Mouse (Mus musculus) forebrain, embryonic 14.5 days (tissue): ENCODE data around the gene Cks2. TPM values are rescaled to one million over a fixed set of nuclear protein-coding genes. Genes with fewer than 3 reads are reported as not detected.

Experiments
- ATAC-seq: fragments of 200-750 bp; cut with Nextera tagmentation; 2 replicates; pipeline ENCODE4 v1.8.0; 2017; ENCODE audit warnings: mild to moderate bottlenecking, moderate library complexity
- DNase-seq: peaks from one replicate; pipeline ENCODE4 v3.0.0-alpha.2; 2015; ENCODE audit warnings: low spot score
- H3K27ac ChIP-seq: fragments of 300-500 bp; sonication (generic); 2 replicates; pipeline ENCODE4 v1.5.1; 2014; ENCODE audit warnings: low read depth, mild to moderate bottlenecking, control low read depth, low read length, moderate library complexity
- H3K27me3 ChIP-seq: fragments of 300-500 bp; sonication (generic); replicated peaks from 2 replicates; pipeline ENCODE4 v1.6.1; 2014; ENCODE audit warnings: low read length, control low read depth, mixed read lengths; ENCODE audit not compliant: control insufficient read depth, insufficient read depth
- H3K36me3 ChIP-seq: fragments of 300-500 bp; sonication (generic); 2 replicates; pipeline ENCODE4 v1.6.1; 2014; ENCODE audit warnings: low read length, control low read depth; ENCODE audit not compliant: control insufficient read depth, insufficient read depth
- H3K4me1 ChIP-seq: fragments of 300-500 bp; sonication (generic); 2 replicates; pipeline ENCODE4 v1.6.1; 2014; ENCODE audit warnings: antibody characterized with exemption, low read length, control low read depth; ENCODE audit not compliant: control insufficient read depth, insufficient read depth
- H3K4me2 ChIP-seq: fragments of 300-500 bp; sonication (generic); 2 replicates; pipeline ENCODE4 v1.6.1; 2014; ENCODE audit warnings: mild to moderate bottlenecking, control low read depth, low read length
- H3K4me3 ChIP-seq: fragments of 300-500 bp; sonication (generic); 2 replicates; pipeline ENCODE4 v1.5.1; 2014; ENCODE audit warnings: low read depth, low read length, control low read depth
- H3K9ac ChIP-seq: fragments of 300-500 bp; sonication (generic); 2 replicates; pipeline ENCODE4 v1.6.1; 2014; ENCODE audit warnings: mild to moderate bottlenecking, low read length, control low read depth, moderate library complexity
- H3K9me3 ChIP-seq: fragments of 300-500 bp; sonication (generic); replicated peaks from 2 replicates; pipeline ENCODE4 v1.6.1; 2016; ENCODE audit warnings: low read length, control low read depth, mixed read lengths; ENCODE audit not compliant: control insufficient read depth
- WGBS: fragments of 180-500 bp; shearing (Covaris S2); extraction: QIAGEN DNeasy Blood & Tissue Kit; methylation state at CpG from one replicate; pipeline ENCODE4 v1.1.7; 2014; 5-methylcytosine and 5-hydroxymethylcytosine counted together
- polyA plus RNA-seq: library from polyadenylated mRNA; unstranded; fragments of >200 nt; fragmentation: Nextera tagmentation; extraction: Ambion mirVana; gene quantifications from 2 replicates; pipeline ENCODE4 v1.2.1, GENCODE M21; 2014

Cks2 gene
- polyA plus RNA-seq, 1 experiment from 2014 or later, result 215 TPM

DNA sequence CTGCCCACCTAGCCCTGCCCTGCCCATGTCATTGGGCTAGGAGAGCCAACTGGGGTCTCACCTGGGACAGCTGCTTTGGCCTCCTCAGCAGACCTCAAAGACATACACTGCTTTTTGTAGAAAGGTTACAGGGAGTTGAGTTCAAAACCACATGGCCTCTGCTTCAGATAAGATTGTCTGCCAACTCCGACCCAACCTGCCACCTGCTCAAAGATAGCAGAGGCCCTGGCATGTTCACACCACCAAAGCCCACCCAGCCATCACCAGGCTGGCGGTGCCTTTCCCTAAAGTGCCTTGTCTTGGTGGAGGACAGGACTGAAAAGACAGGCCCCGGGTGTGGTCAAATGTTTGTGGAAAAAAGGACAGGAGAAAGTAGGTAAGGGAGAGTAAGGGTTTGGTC is 53.3 kb downstream of the Cks2 start:
- H3K4me2 ChIP-seq, result no peak overlapping the region
- H3K27me3 ChIP-seq, result no peaks in the 10 kb centered on the region
- H3K36me3 ChIP-seq, result peaks cover 22% of the 10 kb centered on the region
- no peak overlapping the region for H3K27ac ChIP-seq
- H3K9me3 ChIP-seq, result no peaks in the 10 kb centered on the region
- H3K4me3 ChIP-seq, result no peak overlapping the region
- ATAC-seq, result no peak
- 92% methylated on average over 3 of the region's 3 CpGs for WGBS
- H3K4me1 ChIP-seq, result no peaks in the 10 kb centered on the region
- H3K9ac ChIP-seq, result no peak overlapping the region
- no peak for DNase-seq

Other genes with a start within 250 kb of the Cks2 start
- 10.3 and 12.3 TPM in 2 replicates for gene S1pr3, start 236.6 kb upstream of the Cks2 start, polyA plus RNA-seq
- 4.3 and 5.4 TPM in 2 replicates for gene Shc3, start 75.8 kb upstream of the Cks2 start, polyA plus RNA-seq
- 28.5 and 29.5 TPM in 2 replicates for gene Secisbp2, start 6.5 kb downstream of the Cks2 start, polyA plus RNA-seq
- gene Sema4d, start 148.5 kb downstream of the Cks2 start, polyA plus RNA-seq, result 12.7 and 22.1 TPM in 2 replicates
- 112 and 132 TPM in 2 replicates for gene Gadd45g, start 201.4 kb downstream of the Cks2 start, polyA plus RNA-seq